Mouse (Mus musculus) heart, adult 2 months (tissue): ENCODE measurements around the gene Ak2.

Experiments
- CTCF ChIP-seq: fragments of 200-600 bp; IDR thresholded peaks from 2 replicates; pipeline ENCODE4 v1.8.1; 2022; ENCODE audit warnings: antibody characterized with exemption, mild to moderate bottlenecking, moderate library complexity
- EP300 ChIP-seq: fragments of 200-500 bp; IDR thresholded peaks from 2 replicates; pipeline ENCODE4 v1.6.1; 2011; ENCODE audit warnings: low read depth, low read length, control low read depth; ENCODE audit not compliant: insufficient read depth
- POLR2A ChIP-seq: fragments of 200-500 bp; IDR thresholded peaks from 2 replicates; pipeline ENCODE4 v1.6.1; 2011; ENCODE audit warnings: mild to moderate bottlenecking, low read depth, low read length, control low read depth; ENCODE audit not compliant: insufficient read depth

DNA sequence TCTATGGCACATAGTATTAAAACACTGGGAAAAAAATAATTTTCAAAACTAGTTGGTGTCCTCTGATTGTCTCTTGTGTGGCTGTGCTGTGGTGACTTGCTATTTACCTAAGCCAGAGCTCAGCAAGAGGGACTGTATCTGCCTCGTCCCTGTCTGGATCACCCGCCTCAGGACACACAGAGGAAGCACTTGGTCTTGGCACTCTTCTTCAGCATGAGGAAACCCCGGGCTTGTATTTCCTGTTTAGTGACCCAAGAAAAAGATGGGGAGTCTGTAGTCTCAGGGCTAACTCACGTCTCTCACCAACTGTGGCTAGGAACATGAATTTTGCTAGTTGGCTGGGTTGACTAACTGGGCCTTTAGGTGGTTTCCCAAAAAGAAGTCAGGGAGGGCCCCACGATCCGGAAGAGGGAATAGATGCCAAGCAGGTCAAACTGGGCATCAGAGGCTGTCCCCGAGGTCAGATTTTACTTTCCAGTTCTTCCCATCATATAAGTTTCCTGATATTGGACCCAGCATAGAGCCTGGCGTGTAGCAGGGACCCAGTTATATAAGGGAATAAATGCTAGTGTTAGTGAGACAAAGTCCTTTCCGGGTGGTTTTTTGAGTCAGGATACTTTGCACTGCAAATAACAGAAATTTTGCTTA, 27.2 kb downstream of the Ak2 start:
- TF ChIP-seq CTCF, result no peak
- no peak for TF ChIP-seq POLR2A
- no peak for TF ChIP-seq EP300
